Mouse (Mus musculus) CH12F3 (cell line): ENCODE data around the gene Ints1.

ENCODE experiments used
- in situ Hi-C: fragments of 300-500 bp; cut with MboI; formaldehyde crosslinking; loops from 2 replicates; pipeline ENCODE4 v1.14.3; 2020; ENCODE audit warnings: low sequenced_read_pairs

The Ints1 gene

GRCm38 (mm10) chr5:139775216-139775926 is at the start of gene Ints1:
Gene Ints1 (minus strand): TSS chr5:139775674.
- in situ Hi-C loops: no loop called here

DNA sequence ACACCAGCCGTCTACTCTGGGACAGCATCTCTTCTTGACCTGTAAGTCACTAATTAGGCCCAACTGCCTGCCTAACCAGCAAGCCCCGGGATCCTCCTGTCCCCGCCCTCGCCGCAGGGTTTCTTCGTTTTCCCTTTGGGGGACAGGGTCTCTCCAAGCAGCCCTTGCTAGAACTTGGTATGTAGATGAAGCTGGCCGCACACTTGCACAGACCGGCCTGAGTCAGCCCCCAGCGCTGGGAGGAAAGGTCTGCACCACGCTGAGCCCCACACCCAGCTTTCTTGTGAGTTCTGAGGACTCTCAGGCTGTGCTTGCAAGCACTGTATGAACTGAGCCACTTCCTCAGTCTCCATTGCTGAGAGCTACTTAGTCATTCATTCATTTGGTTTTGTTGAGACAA is 49.1 kb upstream of the Ints1 start:
- in situ Hi-C loops: no loop called here

- in situ Hi-C loops: no loop called here
Observed at GRCm38 (mm10) chr5:139821466-139822459, 46.3 kb upstream of the Ints1 start.

- in situ Hi-C loops: no loop called here
Observed at GRCm38 (mm10) chr5:139819538-139820181, 44.2 kb upstream of the Ints1 start, which contains the start of gene Tmem184a. Gene Tmem184a (minus strand): TSS chr5:139819917.

DNA sequence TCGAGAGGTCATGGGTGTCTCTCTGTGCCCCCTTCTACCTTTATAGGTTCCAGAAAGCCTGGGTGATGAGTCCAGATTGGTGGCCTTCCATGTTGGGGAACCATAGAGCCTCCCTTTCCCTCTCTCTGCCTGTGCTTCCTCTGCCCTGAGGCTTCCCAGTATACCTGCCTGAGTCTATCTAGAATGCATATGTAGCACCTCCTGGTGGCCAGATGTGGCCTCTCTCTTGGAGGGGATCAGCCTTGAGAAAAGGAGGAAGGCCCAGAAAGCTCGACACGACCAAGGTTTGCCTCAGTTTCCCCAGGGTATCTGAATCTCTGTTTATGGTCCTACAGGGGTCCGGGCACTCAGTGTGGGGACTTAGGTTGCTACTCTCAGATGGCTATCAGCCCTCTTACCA is 43.3 kb upstream of the Ints1 start:
- in situ Hi-C loops: no loop called here

DNA sequence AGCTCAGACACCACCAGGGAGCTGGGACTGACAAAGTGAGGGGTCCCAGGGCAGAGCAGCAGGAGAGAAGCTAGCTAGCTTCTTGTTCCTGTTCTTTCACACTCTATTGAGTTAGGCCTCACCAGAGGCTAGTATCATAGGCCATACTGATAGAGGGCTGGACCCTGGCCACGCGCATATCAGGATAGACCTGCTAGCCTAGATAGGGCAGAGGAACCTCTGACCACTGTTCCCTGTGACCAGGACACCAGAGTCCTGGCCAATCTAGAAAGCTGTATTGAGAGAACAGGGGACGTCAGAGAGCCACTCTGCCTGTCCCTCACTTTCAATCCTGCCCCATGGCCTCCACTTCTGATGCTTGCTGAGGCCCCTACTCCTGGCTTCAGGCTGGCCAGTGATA is 42.6 kb upstream of the Ints1 start:
- in situ Hi-C loops: no loop called here

- in situ Hi-C loops: no loop called here
Observed at GRCm38 (mm10) chr5:139817292-139817691, 41.8 kb upstream of the Ints1 start.

DNA sequence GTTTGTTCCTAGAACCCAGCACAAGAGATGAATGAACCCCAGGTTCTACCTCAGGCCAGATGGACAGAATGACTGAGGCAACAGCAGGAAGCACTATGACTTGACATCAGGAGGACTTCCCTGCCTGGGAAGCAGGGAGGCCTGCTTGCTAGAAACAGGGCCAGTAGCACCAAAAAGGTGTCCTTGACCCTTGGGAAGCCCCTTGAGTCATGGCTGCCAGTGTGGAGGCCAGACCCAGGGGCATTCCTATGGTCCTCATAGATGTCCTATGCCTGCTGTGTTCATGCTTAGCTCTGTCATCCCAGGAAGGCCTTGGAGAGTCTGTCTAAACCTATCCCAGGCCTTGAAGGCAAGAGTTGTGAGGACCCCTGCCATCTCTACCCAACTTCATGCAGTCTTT is 41.0 kb upstream of the Ints1 start:
- in situ Hi-C loops: no loop called here

DNA sequence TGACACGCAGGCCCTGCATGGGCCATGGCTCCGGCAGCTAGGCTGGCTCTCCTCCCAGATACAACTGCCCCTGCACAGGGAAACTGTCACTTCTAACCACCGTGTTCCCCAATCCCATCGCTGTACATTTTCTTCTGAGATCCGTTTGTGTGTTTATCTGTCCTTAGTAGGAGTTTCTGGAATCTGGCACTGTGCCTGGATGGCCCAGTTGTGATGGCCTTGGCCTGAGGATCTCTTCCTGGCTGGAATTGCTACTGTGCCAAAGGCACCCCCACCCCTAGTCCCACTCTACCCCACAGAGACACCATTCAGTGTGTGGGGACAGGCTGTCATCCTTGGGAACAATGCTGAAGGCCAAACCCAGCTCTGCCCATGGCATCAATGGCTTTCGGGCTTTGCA is 40.5 kb upstream of the Ints1 start:
- in situ Hi-C loops: no loop called here

DNA sequence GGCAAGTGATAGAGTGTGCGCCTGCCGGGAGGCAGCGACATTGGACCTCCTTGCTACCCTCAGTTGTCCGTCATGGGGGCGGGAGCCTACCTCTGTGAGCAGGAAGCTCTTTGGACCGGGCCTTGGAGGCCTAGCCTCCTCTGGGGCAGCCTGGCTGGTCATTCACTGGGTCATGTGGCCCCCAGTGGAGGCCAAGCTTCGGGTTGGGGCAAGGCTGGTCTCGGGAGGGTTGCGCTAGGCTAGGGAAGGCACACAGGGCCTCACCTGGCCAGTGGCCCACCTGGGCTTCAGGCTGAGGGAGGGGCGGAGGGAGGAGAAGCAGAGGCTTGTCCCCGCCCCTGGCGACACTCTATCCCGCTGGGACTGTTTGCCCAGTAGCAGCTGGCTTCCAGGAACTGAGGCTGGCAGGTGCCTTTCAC is 38.5 kb upstream of the Ints1 start:
- in situ Hi-C loops: no loop called here

GRCm38 (mm10) chr5:139813126-139813490 is 37.6 kb upstream of the Ints1 start:
- in situ Hi-C loops: no loop called here

- in situ Hi-C loops: no loop called here
Observed at GRCm38 (mm10) chr5:139812398-139813125, 37.1 kb upstream of the Ints1 start.

- in situ Hi-C loops: no loop called here
Observed at GRCm38 (mm10) chr5:139811677-139812397, 36.4 kb upstream of the Ints1 start.

DNA sequence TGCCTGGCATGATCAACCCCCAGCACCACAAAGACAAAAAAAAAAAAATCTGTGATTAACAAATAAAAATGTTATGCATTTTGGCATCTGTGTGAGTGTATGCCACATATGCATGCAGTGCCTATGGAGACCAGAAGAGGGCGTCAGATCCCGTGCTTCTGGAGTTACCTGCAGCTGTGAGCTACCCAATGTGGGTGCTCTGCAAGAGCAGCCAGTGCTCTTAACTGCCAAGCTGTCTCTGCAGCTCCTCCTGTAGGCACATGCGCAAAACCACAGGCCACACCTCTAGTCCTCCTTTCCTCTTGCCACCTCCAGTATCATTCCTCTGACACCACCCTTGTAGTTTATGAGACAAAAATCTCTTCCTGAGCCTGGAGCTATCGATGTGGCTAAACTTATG is 33.9 kb upstream of the Ints1 start:
- in situ Hi-C loops: no loop called here

DNA sequence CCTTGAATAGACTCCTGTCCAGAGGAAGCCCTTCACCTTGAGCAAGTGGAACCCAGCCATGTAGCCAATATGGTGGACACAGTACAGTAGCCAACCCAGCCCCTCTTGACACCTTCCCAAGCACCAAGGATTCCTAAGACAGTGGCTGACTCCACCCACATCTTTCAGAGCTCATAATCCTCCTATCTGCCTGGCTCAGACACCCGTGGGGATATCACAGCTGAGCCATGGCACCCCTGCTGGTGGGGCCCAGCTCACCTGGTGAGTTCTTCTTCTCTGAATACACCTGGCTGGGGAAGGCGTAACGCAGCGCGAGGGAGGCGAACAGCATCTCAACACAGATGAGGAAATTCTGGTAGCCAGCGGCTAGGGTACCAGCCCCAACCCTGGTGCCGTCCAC is 30.4 kb upstream of the Ints1 start:
- in situ Hi-C loops: no loop called here

DNA sequence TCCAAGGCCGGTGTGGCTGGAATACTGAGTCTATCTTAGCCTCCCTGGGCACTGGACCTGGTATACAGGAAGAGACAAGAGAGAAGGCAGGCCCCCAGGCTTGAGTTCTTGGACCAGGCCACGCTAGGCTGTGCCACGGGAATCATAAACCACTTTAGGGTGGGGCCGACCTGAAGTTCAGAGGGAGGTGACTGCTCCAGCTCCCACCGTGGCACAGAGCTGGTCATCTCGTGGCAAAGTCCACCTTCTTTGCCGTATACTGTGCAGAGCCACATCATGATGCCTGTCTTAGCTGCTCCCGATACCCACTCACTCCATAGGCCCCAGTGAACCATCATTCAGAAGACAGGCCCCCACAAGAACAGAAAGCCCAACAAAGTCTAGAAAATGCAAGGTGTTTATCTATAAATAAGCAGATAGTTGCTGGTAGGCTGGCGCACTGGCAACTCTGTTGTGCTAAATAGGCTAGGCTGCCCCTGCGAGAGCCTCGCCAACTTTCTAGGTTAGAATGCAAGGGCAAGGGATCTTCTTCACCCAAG is 29.2 kb upstream of the Ints1 start:
- in situ Hi-C loops: no loop called here

- in situ Hi-C loops: no loop called here
Observed at GRCm38 (mm10) chr5:139804107-139804551, 28.7 kb upstream of the Ints1 start.

DNA sequence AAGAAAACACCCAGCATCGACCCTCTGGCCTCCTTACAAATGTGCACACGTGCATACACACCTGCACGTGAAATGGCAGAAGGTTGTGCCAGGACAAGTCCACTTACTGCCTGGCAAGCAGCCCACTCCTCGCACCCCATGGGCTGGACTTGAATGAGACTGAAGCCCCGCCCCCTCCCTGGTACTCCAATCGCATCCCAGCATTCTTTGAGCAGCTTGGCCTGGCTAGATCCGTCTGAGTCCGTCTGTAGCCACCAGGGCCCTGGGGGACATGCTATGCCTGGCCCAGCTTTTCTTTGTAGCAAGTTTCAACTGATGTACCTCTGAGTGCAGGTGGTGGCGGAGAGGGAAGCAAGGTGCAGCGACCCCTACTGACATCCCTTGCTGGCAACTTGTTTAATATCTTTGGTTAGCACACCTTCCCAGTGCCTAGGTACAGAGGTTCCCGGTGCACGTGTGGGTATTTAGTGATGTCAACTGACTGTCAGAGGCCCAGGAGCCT is 28.2 kb upstream of the Ints1 start:
- in situ Hi-C loops: no loop called here

DNA sequence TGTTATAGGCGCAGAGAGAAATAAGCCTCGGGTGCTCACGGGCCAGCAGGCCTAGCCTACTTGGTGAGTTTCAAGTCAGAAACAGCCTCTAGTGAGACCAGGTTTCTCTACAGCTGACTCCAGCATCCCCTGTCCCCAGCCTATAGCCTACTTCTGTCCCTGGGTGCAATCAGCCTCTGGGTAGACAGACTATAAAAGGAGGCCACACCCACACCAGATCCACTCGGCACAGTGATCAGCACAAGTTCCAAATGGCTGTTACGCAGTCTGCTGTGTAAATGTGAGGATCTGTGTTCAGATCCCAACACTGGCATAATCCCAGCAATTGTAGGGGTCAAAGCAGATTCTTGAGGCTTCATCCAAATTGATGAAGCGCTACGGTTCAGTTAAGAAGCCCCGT is 27.7 kb upstream of the Ints1 start:
- in situ Hi-C loops: no loop called here

DNA sequence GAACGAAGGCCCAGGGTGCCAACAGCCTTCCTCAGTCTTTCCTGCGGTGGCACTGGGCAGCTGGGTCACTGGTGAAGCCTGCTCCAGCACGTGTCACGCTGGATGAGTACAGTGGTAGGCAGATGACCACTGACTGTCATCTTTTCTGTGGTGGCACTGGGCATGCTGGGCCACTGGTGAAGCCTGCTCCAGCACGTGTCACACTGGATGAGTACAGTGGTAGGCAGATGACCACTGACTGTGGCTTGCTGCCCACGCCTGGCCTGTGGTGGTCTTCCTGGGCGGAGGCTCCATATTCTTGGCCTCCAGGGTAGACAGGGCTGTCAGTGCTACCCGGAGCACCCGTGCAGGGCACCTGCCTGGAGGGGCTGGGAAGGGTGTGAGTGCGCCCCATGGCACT is 26.4 kb upstream of the Ints1 start:
- in situ Hi-C loops: no loop called here
